Mouse (Mus musculus) MEL (cell line): ENCODE results near the gene Rerg. TPM values are rescaled to one million over a fixed set of nuclear protein-coding genes. Genes with fewer than 3 reads are reported as not detected.

Experiments used
- DNase-seq: peaks from one replicate; pipeline ENCODE4 v3.0.0; 2011; ENCODE audit warnings: low read depth, low spot score
- H3K27ac ChIP-seq: 2 replicates; pipeline ENCODE4 v1.5.1; 2012; ENCODE audit warnings: low read depth, mild to moderate bottlenecking, control low read depth, low read length, moderate library complexity; ENCODE audit not compliant: control insufficient read depth
- H3K27me3 ChIP-seq, 2 experiments: fragments of 150-350 bp in 1 of 2; sonication (generic) in 1 of 2; 2 replicates each; pipeline ENCODE4 v1.6.1; 2012; ENCODE audit warnings: low read length in 2 of 2, mild to moderate bottlenecking in 2 of 2, improper control_type of control experiment in 1 of 2, moderate library complexity in 1 of 2; ENCODE audit not compliant: insufficient read depth in 2 of 2, control insufficient read depth in 1 of 2
- H3K36me3 ChIP-seq, 2 experiments: 2 replicates each; pipeline ENCODE4 v1.6.1; 2012 to 2014; ENCODE audit warnings: low read length in 2 of 2, improper control_type of control experiment in 1 of 2, inconsistent platforms in 1 of 2, mild to moderate bottlenecking in 1 of 2; ENCODE audit not compliant: insufficient read depth in 2 of 2, control insufficient read depth in 1 of 2
- H3K4me1 ChIP-seq, 2 experiments: fragments of 150-350 bp in 1 of 2; sonication (generic) in 1 of 2; 2 replicates each; pipeline ENCODE4 v1.6.1; 2012; ENCODE audit warnings: low read length in 2 of 2, improper control_type of control experiment in 1 of 2, mild to moderate bottlenecking in 1 of 2; ENCODE audit not compliant: insufficient read depth in 2 of 2, control insufficient read depth in 1 of 2
- H3K4me3 ChIP-seq, 2 experiments: fragments of 150-350 bp in 1 of 2; sonication (generic) in 1 of 2; 2 replicates each; pipeline ENCODE4 v1.5.1; 2012; ENCODE audit warnings: low read depth in 2 of 2, low read length in 2 of 2, mild to moderate bottlenecking in 2 of 2, moderate library complexity in 2 of 2, control low read depth in 1 of 2, improper control_type of control experiment in 1 of 2; ENCODE audit not compliant: control insufficient read depth in 1 of 2, insufficient read depth in 1 of 2
- H3K79me2 ChIP-seq: 2 replicates; pipeline ENCODE4 v1.6.1; 2012; ENCODE audit warnings: mild to moderate bottlenecking, low read length, moderate library complexity; ENCODE audit not compliant: control insufficient read depth, poor library complexity, insufficient read depth
- H3K9ac ChIP-seq: 2 replicates; pipeline ENCODE4 v1.6.1; 2012; ENCODE audit warnings: low read depth, mild to moderate bottlenecking, control low read depth, low read length, moderate library complexity; ENCODE audit not compliant: control insufficient read depth, poor library complexity, severe bottlenecking
- H3K9me3 ChIP-seq: fragments of 150-350 bp; sonication (generic); replicated peaks from 2 replicates; pipeline ENCODE4 v1.6.1; 2012; ENCODE audit warnings: mild to moderate bottlenecking, low read length, improper control_type of control experiment, moderate library complexity; ENCODE audit not compliant: insufficient read depth
- CHD1 ChIP-seq: IDR thresholded peaks from 2 replicates; pipeline ENCODE4 v1.6.1; 2012; ENCODE audit warnings: low read depth, mild to moderate bottlenecking, inconsistent platforms, low read length, improper control_type of control experiment
- E2F4 ChIP-seq: IDR thresholded peaks from 2 replicates; pipeline ENCODE4 v1.6.1; 2011; ENCODE audit warnings: low read depth, low read length, improper control_type of control experiment, borderline replicate concordance
- ELF1 ChIP-seq: IDR thresholded peaks from 2 replicates; pipeline ENCODE4 v1.6.1; 2014; ENCODE audit warnings: low read depth, mild to moderate bottlenecking, inconsistent platforms, low read length, improper control_type of control experiment, moderate library complexity
- EP300 ChIP-seq, 2 experiments: IDR thresholded peaks; 2 replicates each; pipeline ENCODE4 v1.6.1; 2011; ENCODE audit warnings: improper control_type of control experiment in 2 of 2, low read length in 2 of 2, low read depth in 1 of 2, mild to moderate bottlenecking in 1 of 2
- GABPA ChIP-seq: IDR thresholded peaks from 2 replicates; pipeline ENCODE4 v1.6.1; 2012; ENCODE audit warnings: low read depth, mild to moderate bottlenecking, inconsistent platforms, low read length, improper control_type of control experiment, moderate library complexity
- JUND ChIP-seq: IDR thresholded peaks from 2 replicates; pipeline ENCODE4 v1.6.1; 2011; ENCODE audit warnings: low read depth, mild to moderate bottlenecking, improper control_type of control experiment, low read length
- MAZ ChIP-seq: IDR thresholded peaks from 2 replicates; pipeline ENCODE4 v1.6.1; 2012; ENCODE audit warnings: low read depth, mild to moderate bottlenecking, inconsistent platforms, low read length, improper control_type of control experiment
- MEF2A ChIP-seq: IDR thresholded peaks from 2 replicates; pipeline ENCODE4 v1.6.1; 2014; ENCODE audit warnings: low read depth, mild to moderate bottlenecking, inconsistent platforms, low read length, improper control_type of control experiment; ENCODE audit not compliant: poor library complexity, insufficient replicate concordance, severe bottlenecking; ENCODE audit errors: extremely low read depth
- MXI1 ChIP-seq: IDR thresholded peaks from 2 replicates; pipeline ENCODE4 v1.6.1; 2011; ENCODE audit warnings: mild to moderate bottlenecking, low read depth, low read length, improper control_type of control experiment
- MYC ChIP-seq: IDR thresholded peaks from 2 replicates; pipeline ENCODE4 v1.6.1; 2011; ENCODE audit warnings: low read depth, mild to moderate bottlenecking, low read length, improper control_type of control experiment, moderate library complexity
- NRF1 ChIP-seq: IDR thresholded peaks from 2 replicates; pipeline ENCODE4 v1.6.1; 2014; ENCODE audit warnings: low read depth, mild to moderate bottlenecking, inconsistent platforms, low read length, improper control_type of control experiment, moderate library complexity; ENCODE audit not compliant: poor library complexity, insufficient read depth, severe bottlenecking
- RCOR1 ChIP-seq: IDR thresholded peaks from 2 replicates; pipeline ENCODE4 v1.6.1; 2012; ENCODE audit warnings: low read depth, mild to moderate bottlenecking, inconsistent platforms, low read length, improper control_type of control experiment
- SMC3 ChIP-seq: IDR thresholded peaks from 2 replicates; pipeline ENCODE4 v1.6.1; 2011; ENCODE audit warnings: low read depth, low read length, improper control_type of control experiment
- TBP ChIP-seq: IDR thresholded peaks from 2 replicates; pipeline ENCODE4 v1.8.0; 2011; ENCODE audit warnings: low read depth, low read length, improper control_type of control experiment
- TCF12 ChIP-seq: IDR thresholded peaks from 2 replicates; pipeline ENCODE4 v1.6.1; 2014; ENCODE audit warnings: low read depth, mild to moderate bottlenecking, inconsistent platforms, low read length, improper control_type of control experiment, moderate library complexity
- USF1 ChIP-seq: IDR thresholded peaks from 2 replicates; pipeline ENCODE4 v1.6.1; 2014; ENCODE audit warnings: low read depth, mild to moderate bottlenecking, inconsistent platforms, low read length, improper control_type of control experiment, moderate library complexity
- USF2 ChIP-seq, 2 experiments: IDR thresholded peaks; 2 replicates each; pipeline ENCODE4 v1.6.1; 2011 to 2012; ENCODE audit warnings: improper control_type of control experiment in 2 of 2, low read length in 2 of 2, borderline replicate concordance in 1 of 2, inconsistent platforms in 1 of 2, low read depth in 1 of 2, mild to moderate bottlenecking in 1 of 2; ENCODE audit not compliant: insufficient read depth in 1 of 2
- ZC3H11A ChIP-seq: IDR thresholded peaks from 2 replicates; pipeline ENCODE4 v1.6.1; 2012; ENCODE audit warnings: low read depth, mild to moderate bottlenecking, inconsistent platforms, low read length, improper control_type of control experiment
- ZMIZ1 ChIP-seq: IDR thresholded peaks from 2 replicates; pipeline ENCODE4 v1.6.1; 2012; ENCODE audit warnings: low read depth, mild to moderate bottlenecking, inconsistent platforms, low read length, improper control_type of control experiment, moderate library complexity
- polyA plus RNA-seq, 2 experiments: library from polyadenylated mRNA; stranded (reverse) in 1 of 2; unstranded in 1 of 2; fragments of >175 nt in 1 of 2; fragments of >200 nt in 1 of 2; gene quantifications; 2 replicates each; pipeline versions ENCODE4 v1.2.1 to v1.2.4; 2012; ENCODE audit warnings: low replicate concordance in 2 of 2, low read depth in 1 of 2; ENCODE audit not compliant: insufficient read length in 2 of 2, insufficient read depth in 1 of 2, missing spikeins in 1 of 2
- total RNA-seq: library from RNA; depleted of rRNA; stranded (reverse); fragments of 300-350 nt; gene quantifications from 2 replicates; pipeline ENCODE4 v1.2.3, GENCODE M21; 2012

The Rerg gene
- total and polyA plus RNA-seq, 3 experiments, result not detected

GRCm38 (mm10) chr6:137179026-137179425, 8.7 kb upstream of the Rerg start:
- TF ChIP-seq SMC3 (no peak), TBP (no peak)
- no peaks in the 10 kb centered on the region for H3K4me1 ChIP-seq
- no peak overlapping the region for H3K4me3 ChIP-seq
- DNase-seq, result no peak
- no peak overlapping the region for H3K27ac ChIP-seq
- no peaks in the 10 kb centered on the region for H3K79me2 ChIP-seq
- H3K9me3 ChIP-seq, result no peaks in the 10 kb centered on the region
- no peak overlapping the region for H3K9ac ChIP-seq
- no peaks in the 10 kb centered on the region for H3K27me3 ChIP-seq
- no peaks in the 10 kb centered on the region for H3K36me3 ChIP-seq

GRCm38 (mm10) chr6:137170646-137171045, 349 bp upstream of the Rerg start:
- no peak overlapping the region for H3K27ac ChIP-seq
- H3K79me2 ChIP-seq, result no peaks in the 10 kb centered on the region
- no peaks in the 10 kb centered on the region for H3K27me3 ChIP-seq
- no peaks in the 10 kb centered on the region for H3K4me1 ChIP-seq
- TF ChIP-seq MEF2A, result no peak
- no peak for TF ChIP-seq EP300 (IDR thresholded peaks at IDR 0.05; ENCODE audit: low read depth in 1 of 2, low read length in 2 of 2)
- TF ChIP-seq TCF12, result no peak
- no peak for TF ChIP-seq MYC
- TF ChIP-seq MAZ, result no peak
- TF ChIP-seq USF2 (IDR thresholded peaks at IDR 0.05; ENCODE audit: borderline replicate concordance in 1 of 2, insufficient read depth in 1 of 2, low read depth in 1 of 2, low read length in 2 of 2), result no peak
- no peak for TF ChIP-seq USF1
- no peak for TF ChIP-seq RCOR1
- TF ChIP-seq GABPA, result no peak
- no peak for TF ChIP-seq ZMIZ1
- TF ChIP-seq E2F4, result no peak
- TF ChIP-seq SMC3, result no peak
- TF ChIP-seq NRF1, result no peak
- TF ChIP-seq CHD1, result no peak
- TF ChIP-seq MXI1, result no peak
- no peak for TF ChIP-seq JUND
- TF ChIP-seq ZC3H11A, result no peak
- no peak for TF ChIP-seq ELF1
- no peaks in the 10 kb centered on the region for H3K36me3 ChIP-seq
- no peak overlapping the region for H3K4me3 ChIP-seq
- H3K9me3 ChIP-seq, result no peaks in the 10 kb centered on the region
- DNase-seq, result no peak
- H3K9ac ChIP-seq, result no peak overlapping the region
